Mouse (Mus musculus): ENCODE measurements around the gene Cln6. TPM values are rescaled to one million over a fixed set of nuclear protein-coding genes. Genes with fewer than 3 reads are reported as not detected.
"Not testable (repeated sequence)": the region's sequence is repeated elsewhere in the genome, so short reads cannot be mapped to it uniquely, and the experiment has no call there.

Gene Cln6
- polyA plus RNA-seq, 1 experiment: 91.1 TPM

DNA sequence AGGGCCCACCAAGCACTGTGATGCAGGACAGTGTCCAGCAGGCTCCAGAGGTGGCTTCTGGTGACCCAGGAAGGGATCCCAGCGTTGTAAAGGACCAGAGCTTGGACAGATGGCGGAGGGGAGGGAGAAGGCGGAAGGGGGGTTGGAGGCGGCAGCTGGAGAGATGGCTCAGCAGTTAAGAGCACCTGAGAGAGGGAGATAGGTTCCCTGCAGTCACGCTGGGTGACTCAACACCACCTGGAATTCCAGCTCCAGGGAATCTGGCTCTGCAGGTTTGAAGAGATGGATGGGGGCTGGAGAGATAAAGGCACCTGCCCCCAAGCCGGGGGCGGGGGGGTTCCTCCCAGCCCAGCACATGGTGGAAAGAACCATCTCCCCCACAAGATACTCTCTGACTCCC lies 21.5 kb downstream of the Cln6 start:
- not testable (repeated sequence) for H3K27me3 ChIP-seq (ENCODE audit: control insufficient read depth, insufficient read depth, low read length, poor library complexity, severe bottlenecking); H3K4me1 ChIP-seq (ENCODE audit: control insufficient read depth, insufficient read depth, low read length); H3K27ac ChIP-seq (ENCODE audit: insufficient read depth, low read length); H3K36me3 ChIP-seq (ENCODE audit: control insufficient read depth, insufficient read depth, low read length, poor library complexity, severe bottlenecking); H3K9ac ChIP-seq (ENCODE audit: low read depth, poor library complexity, severe bottlenecking); H3K9me3 ChIP-seq (replicated peaks; ENCODE audit: control insufficient read depth, insufficient read depth, low read length, poor library complexity, severe bottlenecking); H3K4me3 ChIP-seq (ENCODE audit: low read depth, low read length)
- peak; percentile 58; the same call in 1 of the 2 replicates for TF ChIP-seq EP300 (IDR thresholded peaks at IDR 0.05; ENCODE audit: insufficient read depth, low read depth, low read length)

DNA sequence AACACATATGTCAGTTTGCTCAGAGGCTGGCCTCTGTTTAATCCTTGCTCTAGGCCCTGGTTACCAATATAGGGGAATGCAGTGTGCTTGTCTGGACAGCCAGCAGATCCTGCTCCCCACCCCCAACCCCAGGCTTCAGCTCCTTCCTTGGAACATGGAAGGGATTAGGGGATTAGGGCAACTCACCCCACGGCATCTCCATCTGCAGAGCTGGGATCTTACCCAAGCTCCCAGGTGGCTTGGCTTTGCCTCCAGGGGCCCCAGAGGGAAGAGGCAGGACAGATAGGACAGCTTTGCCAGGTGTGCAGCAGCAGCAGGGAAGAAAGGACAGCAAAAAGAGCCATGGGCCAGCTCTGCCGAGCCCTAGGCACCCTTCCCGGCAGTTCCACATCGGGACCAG lies 22.3 kb downstream of the Cln6 start:
- TF ChIP-seq CTCF (IDR thresholded peaks at IDR 0.05; ENCODE audit: low read depth, low read length) (no peak), EP300 (IDR thresholded peaks at IDR 0.05; ENCODE audit: insufficient read depth, low read depth, low read length) (no peak), POLR2A (IDR thresholded peaks at IDR 0.05; ENCODE audit: insufficient read depth, low read length) (no peak)
- H3K9me3 ChIP-seq (replicated peaks; ENCODE audit: control insufficient read depth, insufficient read depth, low read length, poor library complexity, severe bottlenecking): no peaks in the 10 kb centered on the region
- H3K27ac ChIP-seq (ENCODE audit: insufficient read depth, low read length): no peak overlapping the region
- H3K27me3 ChIP-seq (ENCODE audit: control insufficient read depth, insufficient read depth, low read length, poor library complexity, severe bottlenecking): no peaks in the 10 kb centered on the region
- H3K9ac ChIP-seq (ENCODE audit: low read depth, poor library complexity, severe bottlenecking): no peak overlapping the region
- no peak overlapping the region for H3K4me3 ChIP-seq (ENCODE audit: low read depth, low read length)
- peaks cover 8% of the 10 kb centered on the region for H3K4me1 ChIP-seq (ENCODE audit: control insufficient read depth, insufficient read depth, low read length)
- no peaks in the 10 kb centered on the region for H3K36me3 ChIP-seq (ENCODE audit: control insufficient read depth, insufficient read depth, low read length, poor library complexity, severe bottlenecking)

DNA sequence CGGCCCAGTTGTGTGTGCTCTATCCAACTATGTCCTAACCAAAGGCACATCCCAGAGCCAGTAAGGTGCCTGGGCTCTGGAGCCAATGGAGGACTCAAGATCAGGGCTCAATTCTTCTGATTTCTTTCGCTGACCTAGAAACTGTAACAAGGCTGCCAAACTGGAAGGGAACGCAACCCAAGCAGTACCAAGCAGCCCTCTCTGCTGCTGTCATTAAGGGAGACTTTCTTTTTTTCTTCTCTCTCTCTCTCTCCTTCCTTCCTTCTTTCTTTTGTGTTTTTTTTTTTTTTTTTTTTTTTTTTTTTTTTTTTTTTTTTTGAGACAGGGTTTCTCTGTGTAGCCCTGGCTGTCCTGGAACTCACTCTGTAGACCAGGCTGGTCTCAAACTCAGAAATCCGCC lies 30.7 kb downstream of the Cln6 start:
- not testable (repeated sequence) for H3K27ac ChIP-seq (ENCODE audit: insufficient read depth, low read length); H3K36me3 ChIP-seq (ENCODE audit: control insufficient read depth, insufficient read depth, low read length, poor library complexity, severe bottlenecking); H3K9ac ChIP-seq (ENCODE audit: low read depth, poor library complexity, severe bottlenecking); H3K9me3 ChIP-seq (replicated peaks; ENCODE audit: control insufficient read depth, insufficient read depth, low read length, poor library complexity, severe bottlenecking); H3K4me1 ChIP-seq (ENCODE audit: control insufficient read depth, insufficient read depth, low read length); H3K27me3 ChIP-seq (ENCODE audit: control insufficient read depth, insufficient read depth, low read length, poor library complexity, severe bottlenecking)
- peak overlapping the region; percentile 13; the same call in 1 of the 2 replicates for H3K4me3 ChIP-seq (ENCODE audit: low read depth, low read length)

DNA sequence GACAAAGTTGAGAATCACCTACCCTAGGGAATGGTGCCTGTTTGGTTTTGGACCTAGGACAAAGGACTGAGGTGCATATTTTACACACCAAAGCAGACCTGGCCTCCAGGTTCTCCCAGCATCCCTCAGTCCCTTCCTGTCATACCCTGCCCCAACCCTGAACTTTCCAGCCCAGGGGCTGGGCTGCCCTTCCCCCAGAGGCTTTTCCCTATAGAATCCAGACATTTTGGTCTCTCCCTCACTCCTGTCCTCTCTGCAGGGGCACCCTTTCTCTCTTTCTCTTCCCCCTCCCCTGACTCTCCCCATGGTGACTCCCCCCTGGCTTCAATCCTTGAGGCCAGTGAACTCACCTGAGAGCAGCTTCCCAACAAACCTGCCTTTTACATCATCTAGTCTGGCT lies 32.1 kb downstream of the Cln6 start:
- peaks cover 2% of the 10 kb centered on the region for H3K4me1 ChIP-seq (ENCODE audit: control insufficient read depth, insufficient read depth, low read length)
- no peaks in the 10 kb centered on the region for H3K27me3 ChIP-seq (ENCODE audit: control insufficient read depth, insufficient read depth, low read length, poor library complexity, severe bottlenecking)
- H3K9me3 ChIP-seq (replicated peaks; ENCODE audit: control insufficient read depth, insufficient read depth, low read length, poor library complexity, severe bottlenecking): no peaks in the 10 kb centered on the region
- no peaks in the 10 kb centered on the region for H3K36me3 ChIP-seq (ENCODE audit: control insufficient read depth, insufficient read depth, low read length, poor library complexity, severe bottlenecking)
- H3K27ac ChIP-seq (ENCODE audit: insufficient read depth, low read length): peak overlapping the region; percentile 40
- H3K4me3 ChIP-seq (ENCODE audit: low read depth, low read length): peak overlapping the region; percentile 25
- H3K9ac ChIP-seq (ENCODE audit: low read depth, poor library complexity, severe bottlenecking): no peak overlapping the region
- TF ChIP-seq CTCF (IDR thresholded peaks at IDR 0.05; ENCODE audit: low read depth, low read length): no peak
- TF ChIP-seq EP300 (IDR thresholded peaks at IDR 0.05; ENCODE audit: insufficient read depth, low read depth, low read length): peak; percentile 62; the same call in 1 of the 2 replicates
- TF ChIP-seq POLR2A (IDR thresholded peaks at IDR 0.05; ENCODE audit: insufficient read depth, low read length): no peak

DNA sequence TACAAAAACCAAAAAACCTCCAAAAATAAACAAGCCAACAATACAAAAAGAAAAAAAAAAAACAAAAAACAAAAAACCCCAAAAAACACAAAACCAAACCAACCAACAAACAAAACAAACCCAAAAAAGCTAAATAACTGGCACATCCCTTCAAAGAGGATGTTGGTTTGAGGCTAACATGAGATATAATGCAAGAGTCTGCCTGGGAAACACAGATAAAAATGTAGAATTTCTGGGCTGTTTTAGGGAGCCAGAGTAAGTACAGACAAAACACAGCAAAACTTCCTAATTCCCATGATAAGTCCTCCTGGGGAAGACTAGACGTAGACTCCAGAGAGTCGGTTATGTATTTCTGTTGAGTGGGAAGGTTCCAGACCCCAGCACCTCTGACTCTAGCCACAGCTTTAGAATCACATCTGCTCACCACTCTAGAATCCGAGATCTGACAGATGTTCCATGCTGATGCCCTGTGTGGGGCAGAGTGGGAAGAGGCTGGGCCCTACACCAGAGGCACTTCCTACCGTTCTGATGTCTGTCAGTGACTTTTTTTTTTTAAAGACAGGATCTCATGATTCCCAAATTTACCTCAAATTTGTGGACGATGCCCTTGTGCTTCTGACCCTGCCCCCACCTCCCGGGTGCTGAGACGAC lies 38.5 kb downstream of the Cln6 start:
- Histone ChIP-seq H3K36me3 (ENCODE audit: control insufficient read depth, insufficient read depth, low read length, poor library complexity, severe bottlenecking) (no peaks in the 10 kb centered on the region), H3K9me3 (replicated peaks; ENCODE audit: control insufficient read depth, insufficient read depth, low read length, poor library complexity, severe bottlenecking) (no peaks in the 10 kb centered on the region), H3K9ac (ENCODE audit: low read depth, poor library complexity, severe bottlenecking) (no peak overlapping the region), H3K4me3 (ENCODE audit: low read depth, low read length) (no peak overlapping the region), H3K27ac (ENCODE audit: insufficient read depth, low read length) (no peak overlapping the region), H3K27me3 (ENCODE audit: control insufficient read depth, insufficient read depth, low read length, poor library complexity, severe bottlenecking) (no peaks in the 10 kb centered on the region), H3K4me1 (ENCODE audit: control insufficient read depth, insufficient read depth, low read length) (peaks cover under 1% of the 10 kb centered on the region)
- TF ChIP-seq CTCF (IDR thresholded peaks at IDR 0.05; ENCODE audit: low read depth, low read length): no peak
- no peak for TF ChIP-seq POLR2A (IDR thresholded peaks at IDR 0.05; ENCODE audit: insufficient read depth, low read length)
- TF ChIP-seq EP300 (IDR thresholded peaks at IDR 0.05; ENCODE audit: insufficient read depth, low read depth, low read length): no peak

DNA sequence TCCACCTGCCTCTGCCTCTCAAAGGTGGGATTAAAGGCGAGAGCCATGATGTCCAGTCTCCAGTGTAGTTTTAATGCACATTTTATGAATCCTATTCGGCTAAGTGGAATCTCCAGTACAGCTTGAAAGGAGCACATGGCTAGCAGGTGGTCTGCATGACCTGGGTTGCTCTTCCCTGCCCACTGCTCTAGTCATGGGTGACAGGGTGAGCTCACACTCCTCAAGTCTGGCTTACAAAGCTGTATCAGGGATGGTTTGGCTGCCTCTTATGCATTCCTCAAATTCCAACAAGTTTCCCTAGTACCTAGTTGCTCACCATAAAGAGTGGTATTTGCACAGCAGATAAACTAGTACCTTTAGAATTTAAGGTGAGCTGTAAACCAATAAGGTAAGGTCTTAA lies 39.2 kb downstream of the Cln6 start:
- TF ChIP-seq CTCF (IDR thresholded peaks at IDR 0.05; ENCODE audit: low read depth, low read length): no peak
- no peak for TF ChIP-seq POLR2A (IDR thresholded peaks at IDR 0.05; ENCODE audit: insufficient read depth, low read length)
- no peak for TF ChIP-seq EP300 (IDR thresholded peaks at IDR 0.05; ENCODE audit: insufficient read depth, low read depth, low read length)
- H3K36me3 ChIP-seq (ENCODE audit: control insufficient read depth, insufficient read depth, low read length, poor library complexity, severe bottlenecking): no peaks in the 10 kb centered on the region
- no peak overlapping the region for H3K27ac ChIP-seq (ENCODE audit: insufficient read depth, low read length)
- no peaks in the 10 kb centered on the region for H3K27me3 ChIP-seq (ENCODE audit: control insufficient read depth, insufficient read depth, low read length, poor library complexity, severe bottlenecking)
- no peak overlapping the region for H3K9ac ChIP-seq (ENCODE audit: low read depth, poor library complexity, severe bottlenecking)
- H3K9me3 ChIP-seq (replicated peaks; ENCODE audit: control insufficient read depth, insufficient read depth, low read length, poor library complexity, severe bottlenecking): no peaks in the 10 kb centered on the region
- no peak overlapping the region for H3K4me3 ChIP-seq (ENCODE audit: low read depth, low read length)
- H3K4me1 ChIP-seq (ENCODE audit: control insufficient read depth, insufficient read depth, low read length): no peaks in the 10 kb centered on the region
